Comparison of ENCODE assay signal across 12 mouse cellular contexts in the genomic region with DNA sequence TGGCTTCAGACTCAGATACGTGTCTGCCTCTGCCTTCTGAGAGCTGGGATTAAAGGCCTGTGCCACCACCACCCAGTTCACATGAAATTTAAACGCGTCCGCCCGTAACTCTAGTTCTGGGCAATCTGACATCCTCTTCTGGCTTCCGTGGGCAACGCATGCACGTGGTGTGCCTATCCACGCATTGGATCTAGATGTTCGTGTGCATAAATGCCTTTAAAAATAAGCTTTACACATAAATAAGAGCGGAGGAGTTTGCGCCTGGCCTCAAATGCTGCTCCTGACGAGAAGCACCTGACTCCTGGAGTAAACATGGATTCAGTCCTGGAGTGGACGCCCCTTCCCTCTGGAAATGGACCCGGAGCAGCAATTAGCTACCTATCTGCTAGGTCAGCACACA.
"Had no signal": no experiment of that assay in that cellular context is flagged by ENCODE, and none has a peak within 500 bp of the region (broad histone marks: within the 10 kb centered on the region; RNA-seq: fewer than 3 reads in every experiment).

No protein-coding gene starts in this region.

- H3K9me3 ChIP-seq: limb, embryonic 15.5 days; liver, embryonic 12.5 days; midbrain, embryonic 10.5 days; stomach, embryonic 15.5 days had no signal

- H3K27ac ChIP-seq: kidney, postnatal 0 days; limb, embryonic 15.5 days; liver, embryonic 12.5 days; midbrain, embryonic 10.5 days; stomach, embryonic 15.5 days had no signal

- H3K27me3 ChIP-seq: limb, embryonic 15.5 days; liver, embryonic 12.5 days; stomach, embryonic 15.5 days had no signal

- H3K4me3 ChIP-seq: limb, embryonic 15.5 days; liver, embryonic 12.5 days; midbrain, embryonic 10.5 days; stomach, embryonic 15.5 days had no signal

- DNase-seq: kidney, adult 11 months; kidney, adult 9 months; kidney, postnatal 36 days; lung, embryonic 14.5 days; lung, postnatal 10 days; lung, postnatal 4 days; thymus, postnatal 36 days had no signal

- ATAC-seq: liver, embryonic 12.5 days had no signal

- H3K4me1 ChIP-seq: liver, embryonic 12.5 days; stomach, embryonic 15.5 days had no signal

- H3K9ac ChIP-seq: limb, embryonic 15.5 days; liver, embryonic 12.5 days; lung, embryonic 14.5 days; stomach, embryonic 15.5 days had no signal

- H3K4me2 ChIP-seq: limb, embryonic 15.5 days; liver, embryonic 12.5 days; lung, embryonic 14.5 days; stomach, embryonic 15.5 days had no signal
